Mouse (Mus musculus) erythroid progenitor cell, adult 5-6 weeks (primary cell): ENCODE data around the gene Gm20388. TPM values are rescaled to one million over a fixed set of nuclear protein-coding genes. Genes with fewer than 3 reads are reported as not detected.

Experiments
- ATAC-seq: replicated peaks from 2 replicates; pipeline ENCODE4 v1.8.0; 2016; ENCODE audit warnings: moderate number of reproducible peaks, mild to moderate bottlenecking, moderate TSS enrichment, inconsistent platforms; ENCODE audit not compliant: poor library complexity, low FRiP score, severe bottlenecking
- total RNA-seq, 2 experiments: library from RNA; stranded (forward) in 1 of 2; stranded (reverse) in 1 of 2; fragments of 150-400 nt in 1 of 2; fragments of 186-747, 209-891 nt in 1 of 2; gene quantifications; 2 replicates each; pipeline versions ENCODE4 v1.2.3 to v1.2.4; 2015 to 2017; ENCODE audit warnings: low replicate concordance in 2 of 2

Gene Gm20388
- total RNA-seq, 2 experiments from 2014 or later: 4.2 TPM; not detected in 1

DNA sequence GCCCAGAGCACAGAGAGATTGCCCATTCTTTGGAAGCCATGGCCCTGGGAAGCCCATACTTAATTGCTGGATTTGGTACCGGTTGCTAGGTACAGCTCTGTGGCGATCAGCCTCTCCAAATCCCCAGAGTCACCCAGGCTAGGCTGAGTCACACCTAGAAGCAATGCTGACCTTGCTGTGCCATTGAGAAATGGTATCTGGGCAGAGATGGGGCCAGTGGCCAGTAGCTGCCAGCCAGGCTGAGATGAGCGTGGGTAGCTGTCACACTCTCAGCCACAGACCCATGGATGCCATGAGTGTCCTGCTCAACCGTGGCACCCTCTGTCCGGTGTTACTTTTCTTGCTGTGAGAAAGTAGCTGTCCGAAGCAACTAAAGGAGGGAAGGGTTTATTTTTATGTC is 2127.4 kb downstream of the Gm20388 start:
- ATAC-seq: no peak

DNA sequence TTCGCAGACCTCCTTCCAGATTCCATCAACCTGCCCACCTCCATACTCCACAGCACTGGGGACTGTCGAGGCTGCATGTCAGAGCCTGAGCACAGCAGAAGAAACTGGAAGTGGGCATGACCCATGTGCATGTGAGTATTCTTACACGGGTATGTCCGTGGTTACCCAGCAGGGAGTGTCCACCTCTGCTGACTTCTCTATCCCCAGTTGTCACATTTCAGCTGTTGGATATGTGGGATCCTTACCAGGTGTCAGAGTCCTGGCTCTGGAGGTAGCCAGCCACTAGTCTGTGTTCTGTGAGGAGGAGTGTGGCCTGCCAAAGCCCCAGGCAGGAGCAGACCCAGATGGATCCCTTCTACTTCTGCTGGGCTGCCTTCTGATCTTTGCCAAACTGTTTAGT is 2128.8 kb downstream of the Gm20388 start:
- no peak for ATAC-seq

DNA sequence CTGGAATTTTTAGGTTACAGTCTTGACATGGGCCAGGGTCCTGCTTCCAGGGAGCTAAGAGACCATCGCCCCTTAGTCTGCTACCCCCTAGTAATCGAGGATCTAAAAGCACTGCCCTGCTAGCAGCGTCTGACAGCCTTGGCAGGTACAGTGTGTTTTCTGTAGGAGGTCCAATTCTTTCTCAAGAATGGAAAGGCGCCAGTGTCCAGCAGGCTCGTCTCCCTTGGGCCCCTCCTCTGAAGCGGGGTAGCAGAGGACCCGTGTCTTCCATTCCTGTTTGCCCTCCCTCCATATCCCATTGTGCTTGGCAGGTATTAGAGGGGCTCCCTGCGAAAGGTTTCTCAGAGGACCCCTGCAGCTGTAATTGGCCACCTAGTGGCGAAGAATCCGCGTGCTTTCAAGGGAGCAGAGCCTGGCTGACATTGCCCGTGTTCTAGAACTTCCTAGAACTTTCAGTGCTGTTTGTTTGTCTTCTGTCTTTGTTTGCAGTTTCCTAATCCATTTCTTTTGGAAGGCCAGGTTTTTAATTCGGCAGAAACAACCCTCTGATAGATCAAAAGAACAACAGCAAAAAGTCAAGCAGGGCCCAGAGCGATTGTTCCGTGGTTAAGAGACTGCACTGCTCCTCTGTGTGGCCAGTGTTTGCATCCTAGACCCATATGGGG is 2136.7 kb downstream of the Gm20388 start:
- ATAC-seq: no peak

DNA sequence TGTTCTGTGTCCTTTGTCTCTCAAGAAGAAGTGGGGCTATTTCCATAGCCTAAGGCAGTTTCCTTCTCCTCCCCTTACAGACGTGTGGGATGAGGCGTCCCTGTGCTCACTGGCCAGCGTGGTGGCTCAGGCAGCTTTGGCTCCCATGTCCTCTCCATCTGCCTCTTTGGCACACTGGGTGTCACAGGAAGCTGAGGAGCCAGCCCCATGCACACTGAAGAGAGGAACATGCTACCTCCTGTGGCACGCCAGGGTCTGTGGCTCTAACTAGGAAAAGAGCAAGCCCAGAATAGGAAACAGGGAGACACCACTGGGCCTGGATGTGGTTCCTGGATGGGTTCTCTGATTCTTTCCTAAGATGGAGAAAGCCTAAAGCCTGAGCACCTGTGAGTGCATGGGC is 2138.6 kb downstream of the Gm20388 start:
- ATAC-seq: no peak

DNA sequence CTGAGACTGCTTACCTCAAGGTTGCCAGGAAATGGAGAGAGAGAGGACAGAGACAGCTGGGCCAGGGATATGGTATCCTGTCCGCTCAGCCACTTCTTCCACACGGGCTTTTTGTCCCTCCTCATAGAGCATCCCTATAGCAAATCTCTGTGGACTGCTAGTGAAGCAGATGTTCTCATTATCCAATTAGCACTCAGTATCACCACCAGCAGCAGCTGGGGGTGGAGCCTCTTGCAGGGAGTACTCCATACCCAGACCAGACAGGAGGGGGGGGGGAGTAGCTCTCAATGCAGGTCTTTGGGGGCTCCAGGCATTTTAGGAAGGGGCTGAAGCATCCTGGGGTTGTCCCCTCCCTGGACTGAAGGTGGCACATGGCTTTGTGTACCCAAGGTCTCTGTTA is 2139.3 kb downstream of the Gm20388 start:
- ATAC-seq: no peak

DNA sequence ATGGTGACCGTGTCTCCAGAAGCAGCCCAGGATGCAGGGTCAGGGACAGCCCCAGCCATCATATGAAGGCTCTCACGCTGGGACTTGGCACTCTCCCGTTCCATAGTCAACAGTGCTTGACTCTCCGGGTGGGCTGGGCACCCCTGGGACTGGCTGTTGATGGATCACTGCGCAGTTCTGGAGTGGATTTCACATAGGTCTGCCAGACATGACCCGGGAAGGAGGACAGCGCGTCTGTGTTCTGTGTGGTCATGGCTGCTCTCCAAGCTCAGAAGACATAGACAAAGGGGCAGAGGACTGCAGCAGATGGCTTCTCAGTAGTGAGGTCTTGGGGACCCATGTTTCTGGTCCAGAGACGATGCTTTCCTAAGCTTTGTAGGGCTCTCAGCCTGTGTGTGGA is 2140.0 kb downstream of the Gm20388 start:
- ATAC-seq: no peak

DNA sequence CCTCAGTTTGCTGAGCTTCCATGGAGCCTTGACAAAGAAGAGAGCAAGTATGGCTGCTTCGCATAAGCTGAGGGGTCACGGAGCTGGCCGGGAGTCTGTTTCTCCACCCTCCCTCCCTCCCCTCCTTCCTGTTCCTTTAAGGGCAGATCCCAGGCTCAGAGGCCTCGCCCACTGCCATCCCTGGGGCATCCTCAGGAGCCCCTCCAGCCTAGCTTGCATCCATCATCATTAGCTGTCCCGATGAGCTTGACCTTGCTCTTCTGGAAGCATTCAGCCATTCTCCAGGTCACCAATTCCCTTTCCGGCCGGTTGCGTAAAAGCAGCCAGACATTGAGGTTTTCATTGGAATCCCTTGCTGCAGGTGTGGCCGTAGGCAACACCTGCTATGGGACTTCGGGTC is 2144.7 kb downstream of the Gm20388 start:
- ATAC-seq: no peak

DNA sequence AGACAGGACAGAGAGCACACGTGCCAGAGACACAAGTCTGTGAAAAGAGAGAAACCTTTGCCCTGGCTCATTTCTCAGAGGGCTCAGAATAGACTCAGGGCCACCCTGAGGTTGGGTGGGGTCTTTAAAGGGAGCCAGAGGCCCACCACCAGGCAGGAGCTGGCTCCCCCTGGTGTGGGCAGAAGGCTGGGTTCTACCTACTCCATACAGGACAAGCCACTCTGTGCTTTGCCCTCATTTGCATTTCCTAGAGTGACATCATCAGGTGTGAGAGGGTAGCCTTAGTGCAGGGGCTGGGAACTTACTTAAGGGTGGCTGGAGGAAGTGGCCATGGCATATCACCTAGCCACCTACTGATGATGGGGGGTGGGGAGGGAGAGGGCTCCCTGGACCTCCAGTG is 2145.5 kb downstream of the Gm20388 start:
- ATAC-seq: no peak

DNA sequence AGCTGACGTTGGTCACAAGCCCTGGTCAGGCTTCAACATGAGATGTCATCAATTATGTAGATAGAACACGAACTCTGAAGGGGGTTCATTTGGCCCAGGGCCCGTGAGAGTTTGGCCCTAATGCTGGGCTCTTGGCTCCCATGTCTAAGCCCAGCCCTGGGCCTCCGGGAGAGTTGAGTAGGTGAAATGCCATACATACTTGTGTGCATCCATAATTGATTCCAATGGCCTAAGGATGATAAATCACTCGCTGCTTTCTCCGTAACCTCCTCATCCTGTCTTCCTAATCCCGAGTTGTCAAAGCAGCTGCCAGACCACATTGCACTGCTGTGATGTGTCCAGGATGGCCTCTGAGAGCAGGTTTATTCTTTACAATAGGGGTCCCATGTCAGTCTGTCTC is 2146.2 kb downstream of the Gm20388 start:
- ATAC-seq: no peak

DNA sequence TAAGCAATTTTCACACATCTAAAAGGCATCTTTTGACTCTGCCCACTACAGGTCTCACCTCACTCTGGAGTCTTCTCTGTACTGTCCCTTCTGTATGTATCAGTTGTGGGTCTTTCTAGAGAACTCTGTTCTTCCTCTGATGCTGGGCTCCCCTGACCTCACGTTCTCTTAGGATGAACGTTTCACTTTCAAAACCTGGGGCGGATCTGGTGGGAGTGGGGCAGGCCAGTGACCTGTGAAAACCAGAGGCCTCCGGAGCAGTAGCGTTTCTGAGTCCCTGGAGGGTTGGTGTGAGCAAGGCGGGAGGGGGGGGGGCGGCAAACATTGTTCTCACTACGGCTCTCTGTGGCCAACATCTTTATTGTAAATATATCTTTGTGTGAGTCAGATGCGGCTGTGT is 2147.9 kb downstream of the Gm20388 start:
- no peak for ATAC-seq

DNA sequence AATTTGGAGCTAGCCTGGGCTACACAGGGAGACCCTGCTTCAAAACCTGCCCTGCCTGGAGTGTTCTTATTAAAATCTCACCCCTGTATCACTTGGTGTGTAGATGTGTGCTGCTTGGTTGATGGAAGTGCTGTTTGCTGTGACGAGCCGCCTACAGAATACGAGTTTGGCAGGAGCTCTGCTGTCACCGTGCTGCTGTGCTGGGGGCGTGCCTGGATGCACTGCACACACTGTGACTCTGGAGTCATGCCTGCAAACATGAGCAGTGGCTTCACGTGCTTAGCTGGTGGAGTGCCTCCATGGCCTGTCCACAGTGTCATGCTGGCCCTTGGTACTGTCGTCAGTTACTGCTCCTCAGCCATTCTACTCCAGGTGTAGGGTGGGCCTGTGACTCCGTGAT is 2148.3 kb downstream of the Gm20388 start:
- ATAC-seq: no peak

DNA sequence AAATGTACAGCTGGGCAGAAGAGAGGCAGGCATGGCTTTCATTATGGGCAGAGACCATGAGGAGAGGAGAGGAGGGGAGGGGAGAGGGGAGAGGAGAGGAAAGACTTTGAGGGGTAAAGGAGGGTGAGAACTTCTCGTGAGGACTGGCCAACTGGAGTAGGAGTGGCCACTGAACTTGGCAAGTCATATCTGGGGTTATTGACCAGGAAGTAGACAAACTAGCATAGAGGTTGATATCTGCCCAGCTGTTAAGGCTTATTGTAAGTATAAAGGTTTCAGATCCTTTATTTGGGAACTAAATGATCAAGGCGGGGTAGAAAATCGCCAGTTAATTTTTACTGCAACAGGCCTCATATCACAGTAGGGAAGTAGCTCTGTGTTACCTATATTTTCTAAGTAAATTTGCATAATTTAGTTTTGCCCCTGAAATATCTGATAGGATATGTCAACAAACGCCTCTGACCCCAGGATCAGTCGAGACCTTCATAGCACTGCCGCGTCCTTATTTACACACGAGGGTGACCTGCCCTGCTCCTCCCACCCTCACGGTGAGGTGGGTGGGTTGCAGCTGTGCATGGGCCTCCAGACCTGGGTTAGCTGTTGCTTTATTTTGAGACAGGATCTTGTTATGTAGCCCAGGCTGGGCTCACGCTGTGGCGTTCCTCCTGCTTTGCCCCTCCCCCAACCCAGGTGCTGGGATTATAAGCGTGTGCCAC is 2152.0 kb downstream of the Gm20388 start:
- no peak for ATAC-seq

DNA sequence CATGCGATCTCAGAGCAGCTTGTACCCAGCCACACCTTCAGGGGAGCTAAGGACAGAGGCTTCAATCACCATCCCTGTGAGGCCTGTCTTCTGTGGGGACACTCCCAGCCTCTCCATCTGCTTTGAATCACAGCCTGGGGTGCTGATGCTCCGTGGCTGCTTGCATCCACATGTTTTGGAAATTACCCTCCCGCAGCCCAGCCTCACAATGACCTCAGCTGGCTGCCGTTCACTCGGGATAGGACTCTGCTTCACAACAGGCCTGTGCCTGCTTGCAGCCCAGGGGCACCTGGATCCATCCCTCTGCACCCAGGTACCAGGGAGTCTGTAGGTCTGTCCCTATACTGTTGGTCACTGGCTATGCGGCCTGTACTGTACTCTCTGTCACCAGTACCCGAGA is 2153.7 kb downstream of the Gm20388 start:
- ATAC-seq: no peak

DNA sequence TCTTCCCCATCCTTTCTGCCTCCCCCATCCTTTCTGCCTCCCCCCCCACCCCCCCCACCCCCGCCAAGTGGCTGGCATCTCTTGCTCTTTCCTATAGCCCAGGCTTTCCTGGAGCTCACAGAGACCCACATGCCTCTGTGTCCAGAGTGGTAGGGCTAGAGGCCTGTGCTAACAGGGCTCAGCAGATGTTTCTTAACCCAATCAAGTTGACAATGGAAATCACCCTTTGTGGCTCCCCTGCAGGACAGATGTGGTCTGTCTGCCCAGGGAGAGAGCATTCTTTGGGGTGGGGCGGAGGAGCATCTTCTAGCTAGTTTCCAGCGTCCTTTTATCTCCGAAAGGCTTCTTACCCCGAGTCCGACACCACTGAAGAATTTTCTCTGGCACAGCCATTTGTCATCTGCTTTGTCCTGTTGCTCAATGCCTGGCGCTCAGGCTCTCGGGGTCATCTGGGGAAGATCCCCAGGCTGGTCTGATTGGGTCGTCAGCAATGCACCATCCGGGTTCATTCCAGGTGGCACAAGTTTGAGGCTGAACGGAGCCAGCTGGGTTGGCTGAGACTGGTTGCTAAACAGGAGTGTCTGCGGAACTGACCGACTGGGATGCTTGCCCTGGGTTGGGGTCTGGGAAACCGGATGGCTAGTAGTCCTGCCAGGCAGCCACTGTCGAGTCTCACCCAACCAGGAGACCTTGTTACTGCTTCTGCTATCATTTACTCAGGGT is 2157.3 kb downstream of the Gm20388 start:
- ATAC-seq: no peak

DNA sequence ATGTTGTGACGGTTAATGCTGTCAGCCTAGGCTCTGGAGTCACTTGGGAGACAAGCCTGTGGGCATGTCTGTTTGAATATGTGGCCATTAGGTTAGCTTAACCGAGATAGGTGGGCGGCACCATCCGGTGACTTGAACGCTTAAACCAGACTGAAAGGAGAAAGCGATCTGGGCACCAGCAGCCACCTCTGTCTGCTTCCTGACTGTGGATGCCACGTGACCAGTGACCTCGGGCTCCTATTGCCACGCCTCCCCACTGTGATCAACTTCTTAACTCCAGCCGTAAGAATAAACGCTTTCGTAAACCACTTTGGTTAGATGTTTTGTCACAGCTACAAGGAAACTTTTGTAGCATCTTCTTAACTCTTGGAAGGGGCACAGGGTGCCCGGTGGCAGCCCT is 2158.0 kb downstream of the Gm20388 start:
- no peak for ATAC-seq

DNA sequence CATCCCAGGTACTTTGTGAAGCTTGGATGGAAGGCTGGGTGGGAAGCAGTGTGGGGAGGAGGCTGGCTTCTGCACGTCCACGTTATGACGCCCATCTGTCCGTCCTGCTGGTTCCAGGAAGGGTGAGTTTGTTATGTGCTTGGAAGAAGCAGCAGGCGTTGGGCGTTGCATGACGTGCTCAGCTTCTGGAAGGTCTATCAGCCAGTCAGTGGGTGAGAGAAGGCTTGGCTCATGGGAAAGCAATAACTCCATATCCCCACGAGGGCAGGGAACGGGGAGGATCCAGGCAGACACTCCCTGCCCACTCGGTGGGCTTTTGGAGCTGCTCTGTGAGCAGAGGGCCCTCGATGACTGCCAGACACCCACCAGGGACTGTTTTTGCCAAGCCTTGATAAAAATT is 2158.6 kb downstream of the Gm20388 start:
- no peak for ATAC-seq

DNA sequence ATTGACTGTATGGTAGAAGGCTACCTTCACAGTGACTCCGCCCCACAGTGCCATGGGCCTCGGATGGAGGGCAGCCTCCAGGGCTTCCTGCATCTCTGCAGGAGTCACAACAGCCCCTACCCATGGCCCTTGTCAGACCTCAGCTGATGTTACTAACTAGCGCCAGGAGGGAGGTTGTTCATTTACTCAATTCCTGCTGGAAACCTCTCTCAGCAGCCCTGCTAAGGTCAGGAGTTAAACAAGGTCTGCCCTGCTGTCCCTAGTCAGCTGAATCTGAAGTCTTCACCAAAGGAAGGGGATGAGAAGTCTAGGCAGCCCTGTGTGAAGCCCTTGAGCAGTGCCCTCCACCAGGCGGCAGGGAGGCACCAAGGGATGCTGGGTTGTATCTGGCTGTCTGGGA is 2160.6 kb downstream of the Gm20388 start:
- no peak for ATAC-seq

DNA sequence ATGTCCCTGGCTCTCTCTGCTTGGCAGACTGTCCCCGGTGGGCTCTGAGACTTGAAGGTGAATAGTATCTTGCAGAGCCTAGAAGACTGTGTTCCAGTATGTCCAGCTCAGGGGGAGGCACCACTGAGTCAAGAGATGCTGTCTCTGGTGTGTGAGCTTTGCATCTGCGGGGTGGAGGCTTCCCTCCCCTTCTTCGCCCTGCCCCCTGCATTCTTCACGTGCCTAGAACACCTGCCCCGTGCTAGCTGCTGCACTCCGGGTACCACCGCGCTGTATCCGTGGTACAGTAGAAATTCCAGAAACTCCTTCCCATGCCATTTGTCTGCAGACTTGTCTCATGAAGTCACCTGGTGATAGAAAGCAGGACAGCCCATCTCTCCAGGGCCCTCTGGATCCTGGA is 2163.3 kb downstream of the Gm20388 start:
- ATAC-seq: no peak

DNA sequence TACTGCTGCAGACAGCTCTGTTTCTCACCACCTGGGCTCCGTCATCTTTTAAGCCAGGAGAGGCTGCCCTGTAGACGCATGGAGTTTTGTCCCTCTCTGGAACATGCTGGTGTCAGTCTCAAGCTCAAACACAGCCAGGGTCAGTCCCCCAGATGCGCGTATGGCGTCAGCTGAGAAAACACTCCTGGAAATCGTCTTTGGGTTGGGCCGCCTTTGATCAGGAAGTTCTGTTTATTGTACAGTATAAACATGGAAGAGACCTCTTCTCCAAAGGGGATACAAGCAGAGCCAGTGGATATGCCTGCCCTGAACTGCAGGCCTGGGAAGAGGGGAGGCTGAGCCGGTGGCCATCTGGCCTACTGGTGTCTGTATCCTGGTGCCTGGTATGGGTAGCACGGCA is 2163.8 kb downstream of the Gm20388 start:
- ATAC-seq: no peak

DNA sequence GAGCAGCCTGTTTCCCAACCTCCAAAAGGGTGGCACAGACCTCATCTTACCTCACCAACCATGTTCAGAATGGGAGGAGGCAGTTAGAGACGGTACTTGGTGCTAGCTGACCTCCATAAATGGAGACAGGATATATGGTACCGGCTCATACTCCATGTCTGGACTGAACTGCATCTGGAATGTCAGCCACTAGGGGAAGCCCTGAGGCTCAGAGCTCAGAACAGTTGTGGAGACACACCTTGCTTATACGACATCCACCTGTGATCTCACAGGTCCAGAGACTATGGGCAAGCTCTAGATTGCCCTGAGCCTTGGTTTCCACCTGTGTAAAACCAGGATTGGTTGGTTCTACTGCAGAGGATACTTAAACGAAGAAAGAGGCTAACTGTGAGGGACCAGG is 2164.3 kb downstream of the Gm20388 start:
- no peak for ATAC-seq

DNA sequence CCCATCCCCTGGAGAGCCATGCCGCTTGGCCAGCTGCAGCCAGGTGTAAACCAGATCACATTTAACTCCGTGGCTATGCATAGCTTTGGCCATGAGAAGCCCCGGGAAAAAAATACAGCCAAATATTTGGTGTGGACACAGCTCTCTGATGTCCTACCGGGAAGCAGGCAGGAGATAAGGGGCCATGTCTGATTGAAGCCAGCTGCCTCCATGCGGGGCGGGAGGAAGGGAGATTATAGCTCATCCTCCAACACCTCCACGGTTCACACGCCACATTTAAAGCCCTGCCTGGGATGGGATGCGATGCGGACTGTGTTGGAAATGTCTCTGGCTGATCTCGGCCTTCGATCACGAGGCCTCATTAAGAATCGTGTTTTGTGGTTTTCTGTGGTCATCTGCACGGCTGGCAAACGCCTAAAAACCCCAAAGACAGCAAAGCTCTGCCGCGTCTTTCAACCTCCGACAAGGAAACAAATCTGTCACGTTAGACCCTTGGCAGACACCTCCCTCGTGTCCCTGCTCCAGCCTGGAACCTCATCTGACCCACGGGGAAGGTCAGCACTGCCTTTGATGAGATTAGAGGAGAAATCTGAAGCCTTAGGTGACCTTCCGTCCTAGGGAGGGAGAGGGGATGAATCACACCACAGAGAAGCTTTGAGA is 2165.7 kb downstream of the Gm20388 start:
- no peak for ATAC-seq
